Mouse (Mus musculus) adrenal gland, postnatal 0 days (tissue): ENCODE results near the gene Ndufaf8. TPM values are rescaled to one million over a fixed set of nuclear protein-coding genes. Genes with fewer than 3 reads are reported as not detected.

Experiments used
- microRNA-seq: library from miRNA; unstranded; fragments of <30 nt; microRNA quantifications from one replicate; pipeline ENCODE4, GENCODE M21; 2016; ENCODE audit warnings: borderline replicate concordance; ENCODE audit not compliant: insufficient number of aligned reads
- polyA plus RNA-seq: library from polyadenylated mRNA; unstranded; fragments of >200 nt; fragmentation: Nextera tagmentation; extraction: Ambion mirVana; gene quantifications from 2 replicates; pipeline ENCODE4 v1.2.1, GENCODE M21; 2015

Gene Ndufaf8
- polyA plus RNA-seq = 156 and 201 TPM in 2 replicates

DNA sequence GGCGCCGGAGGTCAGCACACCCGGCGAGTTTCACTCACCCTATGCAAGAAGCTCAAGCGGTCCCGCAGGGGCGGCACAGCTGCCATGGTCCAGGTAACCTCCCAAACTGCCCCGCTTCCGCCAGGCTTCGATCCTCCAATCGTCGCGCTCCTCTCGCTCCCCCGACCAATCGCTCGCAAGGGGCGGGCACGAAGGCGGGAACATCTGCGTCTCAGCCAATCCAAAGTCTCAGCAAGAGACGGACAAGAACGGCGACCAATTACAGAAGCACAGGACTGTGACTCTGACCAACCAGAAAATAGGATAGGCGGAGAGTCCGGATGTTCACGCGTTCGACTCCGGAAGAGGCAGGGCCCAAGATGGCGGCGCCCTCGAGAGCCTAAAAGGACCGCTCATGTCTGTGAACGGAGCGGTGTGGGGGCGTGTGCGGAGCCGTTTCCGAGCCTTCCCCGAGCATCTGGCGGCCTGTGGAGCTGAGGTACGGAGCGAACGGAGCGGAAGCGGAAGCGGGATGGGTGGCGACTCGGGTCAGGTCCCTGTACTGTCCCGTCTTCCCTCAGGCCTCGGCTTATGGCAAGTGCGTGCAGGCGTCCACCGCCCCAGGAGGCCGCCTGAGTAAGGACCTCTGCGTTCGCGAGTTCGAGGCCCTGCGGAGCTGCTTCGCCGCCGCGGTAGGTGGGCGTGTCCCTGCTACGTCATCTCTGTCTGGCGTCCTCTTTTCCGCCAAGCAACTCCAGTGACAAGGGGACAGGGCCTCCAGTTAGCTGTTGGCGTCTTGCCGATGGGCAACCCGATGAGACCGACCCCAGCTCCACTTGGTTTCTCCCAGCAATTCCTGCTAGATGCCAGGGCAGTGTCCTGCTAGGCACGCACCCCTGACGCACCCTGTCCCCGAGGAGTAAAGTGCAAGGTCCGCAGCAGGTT, at the start of gene Ndufaf8, which contains the start of gene Tepsin:
Ndufaf8 (plus strand) TSS at position 341 of the 924 bp plus-strand sequence.
Tepsin (minus strand) TSS at position 144 of the 924 bp plus-strand sequence.

DNA sequence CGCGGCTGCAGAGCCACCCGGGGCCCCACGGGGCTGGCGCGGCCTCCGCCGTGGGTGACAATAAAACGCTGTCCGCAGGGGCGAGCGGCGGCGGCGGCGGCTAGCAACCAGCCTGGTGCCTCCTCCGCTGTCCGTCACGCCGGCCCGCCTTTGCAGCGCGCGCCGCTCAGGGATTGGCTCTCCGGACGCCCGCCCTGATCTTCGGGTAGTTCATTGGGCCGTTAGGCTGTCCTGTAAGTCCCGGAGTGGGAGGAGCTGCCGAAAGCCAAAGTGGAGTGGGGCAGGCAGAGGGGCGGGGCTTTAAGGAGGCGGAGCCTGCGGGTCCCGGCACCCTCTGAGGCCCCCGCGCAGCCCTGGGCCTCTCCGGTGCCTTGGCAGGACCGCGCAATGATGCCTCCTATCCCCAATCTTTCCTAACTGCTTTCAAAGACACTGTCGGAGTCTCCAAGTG, 12.0 kb upstream of the Ndufaf8 start, which contains the start of gene Cep131:
Cep131 (minus strand) TSS at position 126 of the 451 bp plus-strand sequence.

Small RNA genes lying within 50 kb of the gene (microRNA-seq; reads per million reads assigned to microRNA genes)
- not detected for gene Gm25948

Other genes with a start within 250 kb of the Ndufaf8 start
- 62.4 and 68.3 TPM in 2 replicates for gene Chmp6, start 185.5 kb upstream of the Ndufaf8 start, polyA plus RNA-seq
- gene Baiap2, start 156.2 kb upstream of the Ndufaf8 start, polyA plus RNA-seq = 14.2 and 14.4 TPM in 2 replicates
- gene Aatk, start 51.8 kb upstream of the Ndufaf8 start, polyA plus RNA-seq = 10.5 and 13.2 TPM in 2 replicates
- gene Cep131, start 12.1 kb upstream of the Ndufaf8 start, polyA plus RNA-seq = 30.1 and 82.0 TPM in 2 replicates
- 8.6 and 11.1 TPM in 2 replicates for gene Tepsin, start 197 bp upstream of the Ndufaf8 start, polyA plus RNA-seq
- 59.8 and 79.3 TPM in 2 replicates for gene Slc38a10, start 52.4 kb downstream of the Ndufaf8 start, polyA plus RNA-seq
- 4.2 TPM in 2 replicates for gene Bahcc1, start 134.0 kb downstream of the Ndufaf8 start, polyA plus RNA-seq
- gene Actg1, start 249.6 kb downstream of the Ndufaf8 start, polyA plus RNA-seq = 924 and 1,111 TPM in 2 replicates